Mouse (Mus musculus) B cell, adult 2 months (primary cell): ENCODE results near the gene Plcb2.

Source experiments
- DNase-seq, 2 experiments: peaks; one replicate each; pipeline ENCODE4 v3.0.0; 2022

Gene Plcb2

GRCm38 (mm10) chr2:118711038-118711494 is 17.2 kb downstream of the Plcb2 start:
- DNase-seq, result no peak

GRCm38 (mm10) chr2:118709655-118710221 is 18.5 kb downstream of the Plcb2 start:
- no peak for DNase-seq

GRCm38 (mm10) chr2:118708472-118708871 is 19.8 kb downstream of the Plcb2 start:
- no peak for DNase-seq

DNA sequence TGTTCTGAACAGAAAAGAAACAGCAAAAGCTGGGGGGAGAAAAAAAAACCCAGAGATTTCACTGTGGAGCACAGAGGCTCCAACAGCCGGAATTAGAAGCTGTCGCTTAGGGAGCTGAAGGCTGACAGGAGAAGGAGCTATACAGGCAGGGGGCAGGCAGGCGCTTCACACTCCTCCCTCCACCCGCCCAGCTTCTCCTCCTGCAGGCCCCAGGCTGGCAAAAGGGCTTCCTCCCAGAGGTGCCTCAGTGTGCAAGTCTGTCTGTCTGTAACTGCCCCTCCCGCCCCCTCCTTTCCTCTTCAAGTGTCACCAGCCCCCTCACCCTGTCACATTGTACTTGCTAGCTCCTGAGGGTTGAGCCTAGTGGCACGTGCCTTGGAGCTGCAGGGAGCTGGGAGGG is 21.8 kb downstream of the Plcb2 start:
- peak in 1 of 2 experiments; percentile 16 for DNase-seq

- DNase-seq, result peak; percentile 50 to 59
Measured at GRCm38 (mm10) chr2:118703913-118704730, 24.1 kb downstream of the Plcb2 start, which contains the start of gene Ankrd63. TSS of gene Ankrd63 (minus strand) at chr2:118703963.

GRCm38 (mm10) chr2:118702883-118703761 is 25.1 kb downstream of the Plcb2 start:
- peak; percentile 43 to 53 for DNase-seq

GRCm38 (mm10) chr2:118701971-118702882 is 26.0 kb downstream of the Plcb2 start:
- peak; percentile 17 to 18 for DNase-seq

- DNase-seq, result no peak
Measured at GRCm38 (mm10) chr2:118701161-118701560, 27.1 kb downstream of the Plcb2 start.

- peak; percentile 89 for DNase-seq
Measured at GRCm38 (mm10) chr2:118700179-118701062, 27.8 kb downstream of the Plcb2 start.

DNA sequence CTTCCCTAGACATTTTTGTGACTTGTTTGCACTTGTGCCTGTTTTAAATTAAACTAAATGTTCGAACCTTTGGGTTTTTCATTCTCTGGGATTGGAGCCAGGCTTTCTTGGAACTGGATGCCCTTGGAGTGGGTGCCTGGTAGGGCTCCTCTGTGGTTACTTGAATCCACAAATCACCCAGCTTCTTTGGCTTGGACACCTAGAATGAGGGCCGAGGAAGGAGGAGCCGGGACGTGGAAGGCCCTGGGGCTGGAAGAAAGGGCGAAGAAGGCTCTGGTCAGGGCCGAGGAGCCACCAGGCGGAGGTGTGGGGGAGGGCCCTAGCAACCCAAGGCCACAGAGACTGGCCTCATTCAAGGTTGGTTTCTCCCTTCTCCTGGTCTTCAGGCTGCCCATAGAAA is 30.3 kb downstream of the Plcb2 start:
- no peak for DNase-seq

- DNase-seq, result no peak
Measured at GRCm38 (mm10) chr2:118697311-118697877, 30.8 kb downstream of the Plcb2 start.

GRCm38 (mm10) chr2:118696451-118697308 is 31.6 kb downstream of the Plcb2 start:
- no peak for DNase-seq

GRCm38 (mm10) chr2:118695677-118696232 is 32.5 kb downstream of the Plcb2 start:
- peak; percentile 76 to 77 for DNase-seq

DNA sequence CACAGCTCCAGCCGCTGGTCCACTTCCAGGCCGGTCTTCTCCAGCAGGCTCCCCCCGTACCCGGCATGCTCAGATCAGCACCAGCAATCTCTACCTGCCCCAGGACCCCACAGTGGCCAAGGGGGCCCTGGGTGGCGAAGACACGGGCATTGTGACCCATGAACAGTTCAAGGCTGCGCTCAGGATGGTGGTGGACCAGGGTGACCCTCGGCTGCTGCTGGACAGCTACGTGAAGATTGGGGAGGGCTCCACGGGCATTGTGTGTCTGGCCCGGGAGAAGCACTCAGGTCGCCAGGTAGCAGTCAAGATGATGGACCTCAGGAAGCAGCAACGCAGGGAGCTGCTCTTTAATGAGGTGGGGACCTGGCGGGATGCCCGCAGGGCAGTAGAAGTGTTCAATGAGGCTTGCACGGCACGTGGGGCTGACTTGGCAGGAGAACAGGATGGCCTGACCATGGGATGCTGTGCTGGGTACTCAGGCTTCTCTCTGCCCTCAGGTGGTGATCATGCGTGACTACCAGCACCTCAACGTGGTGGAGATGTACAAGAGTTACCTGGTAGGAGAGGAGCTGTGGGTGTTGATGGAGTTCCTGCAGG is 34.8 kb downstream of the Plcb2 start:
- no peak for DNase-seq

- no peak for DNase-seq
Measured at GRCm38 (mm10) chr2:118689875-118690274, 38.4 kb downstream of the Plcb2 start.

DNA sequence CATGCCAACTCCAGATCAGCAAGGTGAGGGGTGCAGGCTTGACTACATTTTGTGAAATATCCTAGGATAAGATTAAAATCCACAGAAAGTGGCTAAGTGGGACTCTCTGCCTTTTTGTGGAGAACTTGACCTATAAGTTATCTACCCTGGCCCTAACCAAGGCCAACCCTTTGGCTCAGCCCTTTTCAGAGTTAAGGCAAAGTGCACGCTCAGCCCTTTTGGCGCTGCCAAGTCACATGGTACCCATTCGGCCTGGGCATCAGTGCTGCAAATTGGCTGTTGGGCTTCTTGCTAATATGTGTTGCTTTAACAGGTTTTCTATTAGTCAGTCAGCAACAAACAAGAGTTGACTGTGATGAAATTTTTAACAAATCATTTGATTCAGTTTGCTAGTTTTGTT is 40.4 kb downstream of the Plcb2 start:
- no peak for DNase-seq

GRCm38 (mm10) chr2:118686693-118687092 is 41.5 kb downstream of the Plcb2 start:
- no peak for DNase-seq

GRCm38 (mm10) chr2:118685088-118685487 is 43.1 kb downstream of the Plcb2 start:
- no peak for DNase-seq
